Mouse (Mus musculus): Measurements from ENCODE around the gene Kif1b.
A peak's percentile ranks its signal among the peaks of the same experiment; 100 is the strongest.
"Not testable (repeated sequence)": the region's sequence is repeated elsewhere in the genome, so short reads cannot be mapped to it uniquely, and the experiment has no call there.

The Kif1b gene

DNA sequence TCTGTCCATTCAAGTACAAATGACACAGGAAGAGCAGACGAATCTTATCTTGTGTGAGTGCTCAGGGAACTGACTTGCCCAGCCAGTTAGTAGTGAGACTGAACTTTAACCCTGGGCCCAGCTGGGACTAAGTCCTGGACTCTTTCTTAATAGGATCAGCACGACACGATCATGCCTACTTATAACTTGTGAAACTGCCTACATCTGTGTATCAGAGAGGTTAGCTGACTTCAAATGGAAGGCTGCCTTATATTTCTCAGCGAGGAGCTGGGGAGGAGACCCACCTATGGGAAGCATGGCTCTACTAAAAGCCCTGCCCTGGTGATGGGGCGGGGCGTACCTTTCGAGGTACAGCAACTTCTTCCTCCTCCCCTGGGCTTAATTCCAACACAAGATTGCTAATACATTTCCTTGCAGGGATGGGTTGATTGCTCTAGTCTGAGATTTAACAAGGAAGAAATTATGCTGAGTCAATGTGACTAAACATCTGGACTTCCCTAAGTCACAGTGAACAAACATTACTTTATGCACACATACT lies 137.0 kb downstream of the Kif1b start:
- DNase-seq (ENCODE audit: low spot score) = no peak

DNA sequence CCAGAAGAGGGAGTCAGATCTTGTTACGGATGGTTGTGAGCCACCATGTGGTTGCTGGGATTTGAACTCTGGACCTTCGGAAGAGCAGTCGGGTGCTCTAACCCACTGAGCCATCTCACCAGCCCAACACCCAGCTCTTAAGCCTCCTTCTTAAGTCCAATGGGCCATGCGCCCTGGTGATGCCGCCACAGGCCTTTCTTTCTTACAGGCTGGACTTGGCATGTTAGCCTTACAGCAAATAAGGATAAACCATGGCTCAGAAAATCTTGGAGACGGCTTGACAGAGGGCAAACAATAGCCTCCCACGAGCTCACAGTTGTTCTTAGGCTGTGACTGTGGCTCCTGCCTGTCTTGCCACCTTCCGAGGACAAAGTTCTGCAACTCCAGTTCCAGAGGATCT lies 137.6 kb downstream of the Kif1b start:
- DNase-seq (ENCODE audit: low spot score) = not testable (repeated sequence)

DNA sequence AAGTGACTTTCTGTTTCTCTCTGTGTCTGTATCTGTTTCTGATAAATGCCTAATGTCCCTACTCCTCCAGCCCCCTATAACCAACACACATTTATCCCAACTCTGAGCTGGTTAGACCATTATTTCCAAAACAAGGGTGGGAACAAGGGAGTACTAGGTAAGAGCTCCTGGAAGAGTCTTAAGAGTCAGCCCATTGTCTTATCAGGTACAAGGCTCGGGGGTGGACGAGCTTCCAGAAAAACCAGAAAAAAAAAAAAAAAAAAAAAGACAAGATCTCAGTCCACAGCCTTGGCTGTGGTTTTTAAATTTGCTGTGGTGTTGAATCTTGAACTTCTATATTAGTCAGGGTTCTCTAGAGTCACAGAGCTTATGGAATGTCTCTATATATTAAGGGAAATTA lies 139.5 kb downstream of the Kif1b start:
- DNase-seq (ENCODE audit: low spot score) = no peak

DNA sequence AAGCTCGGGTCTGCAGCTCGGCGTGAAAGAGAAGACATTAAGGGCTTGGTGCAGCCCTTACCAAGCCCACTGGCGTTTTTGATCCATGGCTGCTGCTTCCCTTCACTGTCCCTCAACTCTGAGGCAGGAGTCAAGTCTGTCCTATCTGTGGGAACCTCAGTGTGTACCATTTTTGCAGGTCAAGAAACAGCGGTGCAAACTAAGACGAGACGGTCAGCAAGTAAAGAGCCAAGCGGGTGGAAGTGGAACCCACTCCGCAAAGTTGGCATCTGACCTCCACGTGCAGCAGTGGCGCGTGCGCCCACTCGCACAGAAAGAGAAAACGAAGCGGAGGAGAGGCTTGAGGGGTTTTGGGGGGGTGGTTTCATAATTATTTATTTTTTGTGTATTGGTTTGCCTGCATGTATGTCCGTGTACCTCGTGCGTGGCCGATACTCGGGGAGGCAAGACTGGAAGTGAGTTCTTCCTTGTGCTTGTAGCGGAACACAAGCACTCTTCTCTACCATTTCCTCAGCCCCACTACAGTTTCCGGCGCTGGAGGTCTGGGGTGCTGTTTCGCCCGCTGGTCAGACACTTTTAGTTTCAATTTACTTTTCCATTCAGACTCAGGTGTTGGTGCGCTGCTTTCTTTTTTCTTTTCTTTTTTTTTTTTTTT lies 140.4 kb downstream of the Kif1b start:
- peak; percentile 34 for DNase-seq (ENCODE audit: low spot score)

DNA sequence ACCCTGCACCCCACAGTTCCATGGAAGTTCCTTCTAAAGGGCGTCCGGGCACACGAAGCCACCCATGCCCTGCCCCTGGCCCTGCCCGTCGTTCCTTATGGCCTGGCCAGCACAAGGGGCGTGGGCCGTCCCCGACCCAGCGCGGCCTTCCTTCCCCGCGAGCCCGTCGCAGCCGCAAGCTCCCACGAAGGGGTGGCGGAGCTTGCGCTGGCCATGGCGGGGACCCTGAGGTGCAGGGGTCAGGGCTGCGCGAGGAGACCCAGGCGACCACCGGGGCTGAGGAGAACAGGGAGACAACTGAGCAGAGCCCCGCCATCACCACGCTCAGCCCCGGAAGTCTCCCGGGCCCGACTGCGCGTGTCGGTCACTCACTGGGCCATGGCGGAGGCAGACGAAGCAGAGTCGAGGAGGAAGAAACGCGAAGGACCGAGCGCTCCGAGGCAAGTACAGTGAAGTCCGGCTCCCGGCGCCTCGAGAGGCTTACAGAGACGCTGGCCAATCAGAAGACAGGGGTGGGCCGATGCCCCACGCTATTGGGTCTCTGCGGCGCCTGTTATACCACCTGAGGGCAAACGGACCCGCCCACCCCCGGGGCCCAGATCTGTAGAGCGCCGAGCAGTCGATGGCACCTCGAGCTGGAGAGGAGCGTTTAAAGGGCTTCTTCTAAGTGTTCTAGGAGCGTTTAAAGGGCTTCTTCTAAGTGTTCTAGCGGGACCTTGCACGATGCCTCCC lies 141.1 kb downstream of the Kif1b start, which contains the start of gene Pgd:
Pgd (minus strand) TSS at position 557 of the 732 bp plus-strand sequence.
- peak; percentile 98 for DNase-seq (ENCODE audit: low spot score)

DNA sequence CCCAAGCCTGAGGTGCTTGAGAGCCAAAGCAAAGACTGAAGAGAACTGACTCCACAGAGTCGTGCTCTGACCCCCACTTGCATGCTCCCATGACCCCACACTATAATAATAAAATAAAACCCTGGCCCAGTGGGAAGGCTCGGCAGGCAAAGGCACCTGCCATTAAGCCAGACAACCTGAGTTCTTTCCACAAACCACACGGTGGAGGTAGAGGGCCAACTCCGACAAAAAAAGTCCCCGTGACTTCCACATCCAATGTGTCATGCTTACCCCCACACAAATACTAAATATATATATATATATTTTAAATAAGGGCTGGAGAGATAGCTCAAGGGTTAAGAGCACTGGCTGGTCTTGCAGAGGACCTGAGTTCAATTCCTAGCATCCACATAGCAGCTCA lies 143.3 kb downstream of the Kif1b start:
- no peak for DNase-seq (ENCODE audit: low spot score)

DNA sequence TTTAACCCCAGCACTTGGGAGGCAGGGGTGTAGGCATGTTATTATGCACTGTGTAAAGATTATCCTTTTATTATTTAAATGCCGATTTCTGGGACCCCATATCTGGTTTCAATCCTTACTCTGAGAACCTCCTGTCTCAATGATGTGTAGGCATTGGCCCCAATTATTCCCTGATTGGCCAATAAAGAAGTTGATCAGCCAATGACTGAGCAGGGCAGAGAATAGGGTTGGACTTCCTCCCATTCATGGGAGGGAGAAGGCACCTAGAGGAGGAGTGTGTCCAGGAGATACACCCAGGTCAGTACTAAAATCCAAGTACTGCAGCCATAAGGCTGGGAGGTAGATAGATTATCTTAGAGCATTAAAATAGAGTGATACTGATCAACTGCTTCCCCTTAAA lies 144.3 kb downstream of the Kif1b start:
- DNase-seq (ENCODE audit: low spot score) = no peak

DNA sequence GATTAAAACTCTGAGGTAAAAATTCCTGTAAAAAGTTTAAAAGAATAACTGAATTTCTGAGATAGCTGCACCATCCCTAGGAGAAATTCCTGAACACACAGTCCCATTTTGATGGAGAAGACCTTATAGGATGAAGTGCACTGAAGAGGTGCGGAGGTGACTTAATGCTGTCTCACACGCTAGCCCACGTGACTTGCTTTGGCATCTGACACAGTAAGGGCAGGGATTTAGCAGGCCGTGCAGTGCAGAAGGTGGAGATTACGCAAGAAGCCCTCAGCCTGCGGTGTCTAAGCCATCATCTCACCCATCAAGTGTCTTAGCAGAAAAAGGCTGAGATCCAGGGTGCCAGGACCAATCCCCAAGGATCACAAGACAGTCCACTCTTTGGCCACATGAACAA lies 146.3 kb downstream of the Kif1b start:
- DNase-seq (ENCODE audit: low spot score) = no peak

DNA sequence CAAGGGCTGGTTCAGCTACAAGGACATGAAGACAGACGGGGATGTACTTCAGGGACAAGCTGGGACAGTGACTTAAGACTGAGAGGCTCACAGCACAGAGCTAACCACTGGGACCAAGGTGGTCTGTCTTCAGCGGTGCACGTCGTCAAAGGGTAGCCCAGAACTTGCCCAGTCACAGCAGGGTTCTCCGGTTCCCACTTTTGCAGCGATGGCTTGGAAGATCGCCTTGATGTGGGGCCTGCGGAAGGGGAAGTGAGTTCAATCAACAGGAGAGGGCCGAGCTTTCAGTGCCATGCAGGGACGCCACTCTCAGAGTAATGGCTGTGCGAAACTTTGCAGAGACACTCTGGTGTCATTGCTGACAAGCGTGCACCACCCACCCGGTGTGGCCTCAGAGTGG lies 147.6 kb downstream of the Kif1b start:
- no peak for DNase-seq (ENCODE audit: low spot score)

DNA sequence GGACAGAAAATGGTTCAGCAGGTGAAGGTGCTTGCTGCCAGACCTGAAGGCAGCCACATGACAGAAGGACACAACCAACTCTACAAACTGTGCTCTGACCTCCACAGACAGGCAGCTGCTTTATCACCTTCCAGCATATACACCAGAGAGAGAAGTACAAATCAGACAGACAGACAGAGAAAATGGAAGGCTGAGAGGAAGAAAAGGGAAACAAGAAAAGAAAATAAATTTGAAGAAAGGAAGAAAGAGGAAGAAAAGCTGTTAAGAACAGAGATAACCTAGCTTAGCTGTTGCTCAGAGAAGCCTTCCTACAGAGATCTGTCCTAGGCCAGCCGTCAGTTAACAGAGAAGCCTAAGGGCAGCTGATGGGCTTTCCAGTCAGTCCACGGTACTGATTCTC lies 148.3 kb downstream of the Kif1b start:
- DNase-seq (ENCODE audit: low spot score) = no peak

DNA sequence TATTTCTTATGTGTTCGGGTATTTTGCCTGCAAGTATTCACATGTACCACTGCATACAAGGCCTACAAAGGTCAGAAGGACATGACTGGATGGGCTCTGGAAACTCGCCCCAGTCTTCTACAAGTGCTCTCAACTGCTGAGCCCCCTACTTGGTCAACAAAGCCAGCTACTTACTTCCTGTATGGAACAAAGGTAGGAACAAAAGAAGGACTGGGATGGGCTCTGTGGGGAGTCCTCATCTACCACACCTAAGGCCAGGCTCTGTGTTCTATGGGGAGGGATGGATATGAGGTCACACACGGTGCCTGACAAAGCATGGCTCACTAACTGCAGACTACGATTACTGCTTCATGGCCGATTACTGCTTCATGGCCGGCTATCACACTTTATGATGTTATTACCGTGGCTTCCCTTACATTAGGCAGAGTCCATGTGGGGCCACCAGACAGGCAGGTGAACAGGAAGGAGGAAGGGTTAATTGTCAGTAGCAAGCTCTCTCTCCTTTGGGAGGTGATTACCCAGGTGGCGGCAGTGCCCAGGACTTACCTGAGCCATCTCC lies 150.0 kb downstream of the Kif1b start:
- no peak for DNase-seq (ENCODE audit: low spot score)

DNA sequence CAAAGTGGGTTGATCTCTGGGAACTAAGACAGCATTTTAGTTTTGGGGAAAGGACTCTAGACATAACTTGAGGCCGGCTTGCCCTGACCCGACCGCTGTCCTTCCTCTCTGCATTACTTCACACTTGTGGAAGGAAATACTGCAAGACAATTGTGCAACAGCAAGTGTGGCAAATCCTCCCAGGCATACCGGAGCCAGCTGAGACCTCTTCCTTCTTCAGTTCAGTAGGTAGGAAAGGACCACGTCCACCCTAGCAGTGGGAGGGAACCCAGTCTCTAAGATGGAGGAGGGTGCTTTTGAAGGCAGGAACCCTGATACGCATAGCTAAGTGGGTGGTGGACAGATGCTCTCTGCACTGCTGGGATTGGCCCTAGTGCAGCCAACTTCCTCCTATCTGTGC lies 151.8 kb downstream of the Kif1b start:
- DNase-seq (ENCODE audit: low spot score) = no peak

DNA sequence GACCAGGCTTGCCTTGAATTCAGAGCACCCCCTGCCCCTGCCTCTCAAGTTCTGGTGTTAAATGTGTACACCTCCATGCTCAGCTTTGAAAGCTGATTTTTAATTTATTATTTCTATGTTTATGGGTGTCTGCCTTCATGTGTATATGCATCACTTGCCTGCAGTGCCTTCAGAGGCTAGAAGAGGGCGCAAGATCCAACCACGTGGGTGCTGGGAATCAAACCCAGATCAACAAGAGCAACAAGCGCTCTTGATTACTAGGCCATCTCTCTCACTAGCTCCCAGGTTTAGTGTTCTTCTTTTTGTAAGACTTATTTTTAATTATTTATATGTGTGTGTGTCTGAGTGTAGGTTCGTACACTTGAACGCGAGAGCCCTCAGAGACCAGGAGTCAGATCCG lies 152.6 kb downstream of the Kif1b start:
- no peak for DNase-seq (ENCODE audit: low spot score)

DNA sequence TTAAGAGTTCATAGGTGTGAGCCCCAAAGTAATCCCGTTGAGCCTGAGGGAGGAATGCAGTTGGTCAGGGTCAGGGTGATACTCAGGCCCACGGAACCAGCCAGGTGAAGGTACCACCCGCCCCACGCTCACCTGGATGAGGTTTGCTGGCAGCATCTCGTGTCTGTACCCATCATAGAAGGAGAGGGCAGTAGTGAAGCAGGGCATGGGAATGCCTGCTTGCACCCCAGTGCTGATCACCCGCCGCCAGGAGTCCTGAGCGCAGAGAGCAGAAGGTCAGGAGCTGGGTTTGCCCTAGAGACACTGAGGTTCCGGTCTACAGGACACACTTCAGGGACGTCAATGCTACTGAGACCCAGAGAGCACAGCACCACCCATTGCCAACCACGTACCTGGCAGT lies 156.8 kb downstream of the Kif1b start:
- no peak for DNase-seq (ENCODE audit: low spot score)

DNA sequence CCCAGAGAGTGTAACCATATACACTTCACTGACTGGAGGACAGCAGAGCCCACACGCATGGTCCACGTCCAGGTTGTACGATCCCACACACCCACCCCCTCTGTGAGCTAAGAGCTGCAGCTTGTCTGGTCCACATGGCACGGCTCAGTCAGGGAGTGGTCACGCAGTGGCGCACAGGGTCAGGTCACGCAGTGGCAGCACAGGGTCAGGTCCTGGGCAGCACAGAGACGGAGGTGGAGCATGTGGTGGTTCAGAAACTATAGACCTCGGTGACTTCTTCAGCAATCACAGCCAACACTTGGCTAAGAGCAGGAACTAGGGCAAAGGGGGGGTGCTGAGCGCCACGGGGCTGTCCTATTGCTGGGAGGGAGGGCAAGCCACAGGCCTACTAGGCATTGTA lies 157.2 kb downstream of the Kif1b start:
- DNase-seq (ENCODE audit: low spot score) = no peak

DNA sequence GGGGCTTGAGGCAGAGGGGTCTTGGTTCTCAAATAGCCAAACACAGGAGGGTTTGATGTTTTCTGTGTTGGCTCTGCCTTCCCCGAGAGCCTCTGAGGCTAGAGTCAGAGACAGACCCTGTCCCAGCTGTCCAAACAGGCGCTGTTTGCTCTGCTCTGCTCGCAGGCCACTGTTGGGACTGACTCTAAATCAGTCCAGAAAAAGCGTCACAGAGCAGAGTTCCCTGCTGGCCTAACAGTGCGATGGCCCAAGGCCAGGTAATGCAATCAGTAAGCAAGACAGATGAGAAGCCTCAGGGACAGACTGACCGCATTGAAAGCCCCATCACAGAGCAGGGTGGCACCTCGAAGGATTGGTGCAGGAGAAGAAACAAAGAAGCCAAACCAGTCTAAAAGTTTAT lies 157.9 kb downstream of the Kif1b start:
- no peak for DNase-seq (ENCODE audit: low spot score)

DNA sequence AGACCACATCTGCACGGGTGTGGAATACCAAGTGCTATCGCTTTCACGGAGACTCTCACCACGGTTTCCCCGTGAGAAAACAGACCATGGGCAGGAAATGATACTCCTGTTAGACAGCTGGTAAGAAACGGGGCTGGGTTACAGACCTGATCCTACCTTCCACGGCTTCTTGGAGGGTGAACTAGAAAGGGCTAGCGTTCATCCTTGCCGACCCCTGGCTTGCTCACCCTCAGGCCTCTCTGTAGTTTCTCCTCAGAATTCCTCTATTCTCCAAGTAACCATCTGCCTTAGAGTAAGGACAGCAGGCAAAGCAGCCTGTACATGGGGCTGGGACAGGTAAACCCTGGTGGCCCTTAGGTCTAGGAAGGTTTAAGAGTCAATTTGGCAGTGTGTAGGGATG lies 158.3 kb downstream of the Kif1b start:
- no peak for DNase-seq (ENCODE audit: low spot score)

DNA sequence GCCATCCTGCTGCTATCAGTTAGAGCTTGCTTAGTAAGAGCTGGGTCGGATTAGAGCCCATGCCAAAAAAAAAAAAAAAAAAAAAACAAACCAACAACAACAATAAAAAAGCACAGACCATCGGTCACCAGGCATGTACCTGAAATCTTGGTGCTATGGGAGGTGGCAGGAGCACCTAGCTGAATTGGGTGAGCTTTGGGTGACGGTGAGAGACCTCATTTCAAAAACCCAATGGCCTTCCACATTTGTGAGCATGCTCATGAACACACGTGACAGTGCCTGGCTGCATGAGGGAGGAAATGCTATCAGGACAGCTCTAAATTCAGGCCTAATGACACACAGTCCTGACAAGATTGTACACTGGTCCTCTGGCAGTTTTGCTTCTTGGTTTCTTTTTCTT lies 159.4 kb downstream of the Kif1b start:
- no peak for DNase-seq (ENCODE audit: low spot score)

DNA sequence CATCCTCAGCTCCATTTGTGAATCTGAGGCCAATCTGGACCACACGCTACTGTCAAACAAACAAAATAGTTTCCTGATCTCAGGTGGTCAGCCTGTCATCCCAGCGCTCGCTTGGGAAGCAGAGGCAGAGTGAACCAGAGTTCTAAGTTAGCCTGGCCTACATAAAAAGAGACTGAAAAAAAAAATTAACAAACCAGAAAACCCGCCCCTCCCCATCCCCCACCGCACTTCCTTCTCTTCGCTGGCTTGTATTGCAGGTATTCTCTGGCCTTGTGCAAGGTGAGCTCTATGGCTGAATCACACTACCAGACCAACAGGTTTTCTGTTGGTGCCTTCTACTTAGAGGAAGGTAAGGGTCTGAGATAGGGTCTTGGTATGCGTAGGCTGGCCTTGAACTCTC lies 160.0 kb downstream of the Kif1b start:
- DNase-seq (ENCODE audit: low spot score) = no peak

DNA sequence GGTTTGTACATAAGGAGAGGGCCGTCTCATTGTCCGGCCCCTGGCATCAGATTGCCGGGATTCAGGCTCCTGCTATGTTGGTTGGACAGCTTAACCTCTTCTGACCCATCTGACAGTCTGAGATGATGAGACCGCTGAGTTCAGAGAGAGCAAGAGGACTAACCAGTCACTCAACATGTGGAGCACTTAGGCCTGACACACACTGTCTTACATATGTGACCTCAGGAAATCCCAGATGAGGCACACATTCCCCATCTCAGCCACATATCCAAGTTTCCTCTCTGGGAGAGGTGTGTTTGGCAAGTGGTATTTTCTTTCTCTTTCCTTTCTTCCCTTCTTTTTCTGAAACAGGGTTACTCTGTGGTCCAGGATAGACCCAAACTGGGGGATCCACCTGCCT lies 162.3 kb downstream of the Kif1b start:
- no peak for DNase-seq (ENCODE audit: low spot score)

DNA sequence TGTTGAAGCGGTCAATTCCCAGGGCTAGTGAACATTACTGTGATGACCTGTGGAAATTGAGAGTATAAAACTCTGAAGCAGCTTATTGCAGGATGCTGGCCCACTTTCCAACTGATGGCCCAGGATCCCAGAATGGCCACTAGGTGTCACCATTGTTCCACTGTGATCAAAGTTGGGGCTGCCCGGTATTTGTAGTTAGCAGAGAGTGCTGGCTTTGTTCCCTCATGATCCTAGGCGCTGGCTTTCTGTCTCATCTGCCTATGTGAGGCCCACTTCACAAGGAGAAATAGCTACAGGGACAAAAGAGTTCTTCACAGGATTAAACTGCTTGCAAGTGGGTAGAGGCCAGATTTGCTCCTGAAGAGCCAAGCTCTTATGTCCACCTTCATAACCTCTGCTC lies 163.0 kb downstream of the Kif1b start:
- peak; percentile 89 for DNase-seq (ENCODE audit: low spot score)

DNA sequence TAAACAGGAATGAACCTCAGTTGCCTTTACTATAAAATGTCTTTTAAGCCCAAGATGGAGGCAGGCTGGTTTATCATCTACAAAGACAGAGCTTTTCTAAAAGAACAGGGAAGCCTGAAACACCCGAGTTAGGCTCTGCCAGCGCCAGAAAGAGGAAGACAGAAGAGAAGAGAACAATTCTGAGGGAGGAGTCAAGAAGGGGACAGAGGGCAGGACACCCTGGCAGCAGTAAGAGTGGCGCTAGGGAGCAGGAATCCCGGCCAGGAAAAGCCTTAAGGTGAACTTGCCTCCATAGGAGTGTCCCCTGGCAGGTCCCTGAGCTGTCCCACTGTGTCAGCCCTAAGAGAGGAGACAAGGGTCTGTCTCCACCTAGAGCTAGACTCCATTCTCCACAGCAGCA lies 163.9 kb downstream of the Kif1b start:
- no peak for DNase-seq (ENCODE audit: low spot score)

DNA sequence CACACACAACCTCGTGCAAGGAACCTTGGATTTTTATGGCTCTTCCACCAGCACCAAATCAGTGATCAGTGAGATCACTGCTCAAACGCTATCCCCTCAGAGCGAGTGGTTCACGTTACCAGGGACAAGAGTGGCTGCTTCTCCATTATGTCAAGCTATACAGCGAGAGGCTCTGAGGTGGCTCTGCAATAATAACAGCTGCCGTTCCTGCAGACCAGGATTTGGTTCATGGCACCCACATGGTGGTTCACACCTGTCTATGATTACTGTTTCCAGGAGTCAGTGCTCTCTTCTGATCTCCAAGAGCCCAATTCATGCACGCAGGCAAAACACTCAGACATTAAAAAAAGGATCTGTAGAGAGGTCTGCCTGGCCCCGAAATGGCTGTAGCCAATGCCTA lies 169.0 kb downstream of the Kif1b start:
- DNase-seq (ENCODE audit: low spot score) = no peak
